Mouse (Mus musculus) testis, adult 2 months (tissue): ENCODE results near the gene Arf3.

ENCODE experiments used
- CTCF ChIP-seq: fragments of 200-500 bp; IDR thresholded peaks from 2 replicates; pipeline ENCODE4 v1.5.1; 2012; ENCODE audit warnings: low read depth, mild to moderate bottlenecking, inconsistent platforms, low read length, moderate library complexity; ENCODE audit not compliant: control insufficient read depth, insufficient read depth, insufficient replicate concordance
- POLR2A ChIP-seq: fragments of 200-500 bp; IDR thresholded peaks from 2 replicates; pipeline ENCODE4 v1.6.1; 2012; ENCODE audit warnings: low read depth, mild to moderate bottlenecking, inconsistent platforms, low read length, moderate library complexity; ENCODE audit not compliant: control insufficient read depth

DNA sequence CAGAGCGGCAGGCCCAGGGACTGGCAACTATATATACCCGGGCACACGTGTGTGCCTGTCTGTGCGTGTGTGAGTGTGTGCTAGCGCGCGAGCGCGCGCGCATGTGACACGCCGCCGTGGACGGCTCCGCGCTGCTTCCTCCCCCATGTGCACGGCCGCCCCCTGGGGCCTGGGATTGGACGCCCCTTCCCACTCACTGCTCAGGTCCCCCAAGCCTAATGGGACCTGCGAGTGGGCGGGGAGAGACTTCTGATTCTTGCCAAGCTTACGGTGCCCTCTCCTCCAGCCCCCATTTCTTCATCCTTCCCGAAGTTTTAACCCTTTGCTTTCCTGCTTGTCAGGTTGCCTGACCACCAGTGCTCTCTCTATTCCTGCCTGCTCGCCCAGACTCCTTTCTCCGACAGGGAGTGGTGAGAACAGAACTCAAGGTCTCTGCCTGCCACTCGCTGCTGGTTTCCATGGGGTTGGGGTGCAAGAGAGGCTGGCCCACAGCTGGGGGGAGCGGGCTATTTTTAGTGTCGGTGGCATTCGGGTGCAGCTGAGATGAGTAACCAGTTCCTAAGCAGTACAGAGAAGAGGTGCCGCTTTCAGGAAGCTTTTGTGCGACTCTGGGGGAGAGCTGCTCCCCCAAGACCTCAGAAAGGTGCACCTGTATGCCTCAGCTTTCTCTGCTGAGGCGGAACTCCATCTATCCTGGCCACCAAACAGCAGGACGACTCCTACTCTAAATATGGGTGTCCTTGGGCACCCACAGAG lies 45.1 kb upstream of the Arf3 start:
- TF ChIP-seq CTCF (no peak), POLR2A (no peak)
